Mouse (Mus musculus) cerebellum, postnatal 4 days (tissue): ENCODE results near the gene Gfpt1.

Experiments
- DNase-seq, 2 experiments: peaks; one replicate each; pipeline ENCODE4 v3.0.0; 2022; ENCODE audit warnings: low spot score in 2 of 2, mixed read lengths in 1 of 2

The Gfpt1 gene

DNA sequence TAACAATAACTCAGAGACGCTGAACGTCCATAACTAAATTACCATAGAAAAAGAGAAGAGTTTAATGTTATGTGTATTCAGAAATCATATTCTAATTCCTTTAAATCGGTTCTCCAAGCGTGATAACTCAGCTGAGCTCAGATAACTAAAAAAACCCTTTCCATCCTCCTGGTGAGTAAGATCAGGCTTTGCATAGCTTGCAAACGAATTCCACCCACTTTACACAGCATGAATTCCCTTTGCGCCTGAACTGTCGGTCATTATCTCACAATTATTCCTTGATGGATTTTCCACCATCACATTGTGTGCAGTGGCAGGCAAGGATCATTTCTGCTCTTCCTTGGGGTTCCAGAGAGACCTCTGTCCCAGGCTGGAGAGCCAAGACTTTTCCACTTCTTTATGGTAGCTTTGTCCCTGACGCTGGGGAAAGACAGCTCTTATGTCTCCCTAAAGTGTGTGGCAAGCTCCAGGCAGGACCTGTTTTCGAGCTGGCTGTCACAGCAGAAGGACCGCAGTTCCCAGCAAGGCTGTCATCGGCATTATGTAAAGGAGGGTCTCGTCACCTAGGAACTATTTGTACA lies 91.4 kb downstream of the Gfpt1 start:
- no peak for DNase-seq

DNA sequence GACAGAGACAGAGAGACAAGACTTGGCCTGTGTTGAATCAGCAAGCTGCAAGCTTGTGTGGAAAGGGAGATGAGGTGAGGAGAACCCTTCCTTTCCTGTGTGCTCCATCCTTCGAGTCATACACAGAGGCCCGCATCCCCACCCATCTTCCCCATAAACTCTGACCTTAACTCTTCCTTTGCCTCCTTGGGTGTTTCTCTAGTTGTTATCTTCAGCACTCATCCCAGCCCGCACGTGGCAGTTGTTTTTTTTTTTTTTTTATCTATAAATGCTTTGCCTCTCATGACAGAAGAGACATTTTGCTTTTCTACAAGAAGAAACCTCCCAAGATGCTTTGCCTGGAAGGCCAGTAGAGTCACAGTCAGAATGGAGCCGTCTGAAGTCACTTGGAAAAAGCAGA lies 95.8 kb downstream of the Gfpt1 start:
- DNase-seq, result no peak

DNA sequence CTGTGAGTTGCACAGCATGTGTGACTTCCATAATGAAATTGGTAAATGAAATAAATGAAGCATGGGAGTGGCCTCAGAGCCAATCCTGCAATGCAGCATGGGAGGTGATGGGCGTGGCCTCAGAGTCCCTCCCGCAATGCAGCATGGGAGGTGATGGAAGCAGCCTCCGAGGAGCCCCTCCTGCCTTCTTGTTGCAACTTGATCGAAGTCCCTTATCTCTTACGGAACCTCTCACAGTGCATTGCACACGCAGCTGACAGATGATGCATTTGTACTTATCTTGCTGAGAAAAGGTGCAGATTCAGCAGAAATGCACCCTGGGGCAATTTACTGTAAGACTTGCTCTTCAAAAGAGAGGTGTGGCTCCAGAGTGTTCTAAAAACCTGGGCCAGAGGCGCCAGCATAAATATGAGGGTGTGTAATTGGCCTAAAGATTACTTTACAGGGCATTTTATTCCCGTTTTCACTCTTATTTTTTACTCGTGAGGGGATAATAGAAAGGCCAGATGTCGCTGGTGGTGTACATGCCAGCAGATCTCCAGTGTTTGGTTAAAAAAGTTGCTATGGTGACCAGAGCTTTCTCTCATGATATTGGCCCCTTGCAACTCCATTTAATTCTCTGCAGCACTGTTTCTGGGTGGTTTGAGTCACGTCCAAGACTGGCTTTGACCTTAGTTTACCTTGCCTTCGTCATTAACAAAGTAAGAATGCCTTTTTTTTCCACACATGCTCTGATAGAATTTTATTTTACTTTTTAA lies 97.3 kb downstream of the Gfpt1 start:
- DNase-seq, result no peak
